Mouse (Mus musculus) inflammation-experienced regulatory T-cells (primary cell): ENCODE results near the gene Spata21. TPM values are rescaled to one million over a fixed set of nuclear protein-coding genes. Genes with fewer than 3 reads are reported as not detected.

Source experiments
- polyA plus RNA-seq, 2 experiments: library from polyadenylated mRNA; unstranded; fragments of 100-300 nt; shearing (Covaris generic); gene quantifications; one replicate each; pipeline ENCODE4 v1.2.1; 2017

The Spata21 gene
- polyA plus RNA-seq: 1 to 10 TPM in 1 of 2 experiments, under 1 TPM in 1; 0.60 to 2.0 TPM

DNA sequence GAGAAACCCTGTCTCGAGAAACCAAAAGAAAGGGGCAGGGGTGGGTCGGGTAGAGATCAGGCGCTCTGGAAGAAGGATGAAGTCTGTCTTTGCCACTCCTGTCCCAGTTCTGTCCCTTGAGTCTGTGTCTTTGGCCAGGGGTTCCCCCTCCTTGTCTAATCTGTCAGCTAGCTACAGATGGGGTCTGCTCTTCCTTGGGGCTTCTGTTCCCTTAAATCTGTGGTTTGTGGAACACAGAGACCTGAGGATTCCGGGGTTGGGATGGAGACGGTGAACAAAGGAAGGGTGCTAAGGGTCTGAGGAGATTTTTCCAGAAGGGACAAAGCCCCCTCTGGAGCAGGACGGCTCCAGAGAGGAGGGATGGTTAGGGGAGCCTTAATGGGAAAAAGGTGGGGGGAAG, at the start of gene Spata21:
Gene Spata21 (plus strand): TSS at position 301 of the 400 bp plus-strand sequence.

GRCm38 (mm10) chr4:141060426-141061301, 27.5 kb upstream of the Spata21 start, which contains the start of gene Crocc:
TSS of gene Crocc (minus strand) at chr4:141060550.

DNA sequence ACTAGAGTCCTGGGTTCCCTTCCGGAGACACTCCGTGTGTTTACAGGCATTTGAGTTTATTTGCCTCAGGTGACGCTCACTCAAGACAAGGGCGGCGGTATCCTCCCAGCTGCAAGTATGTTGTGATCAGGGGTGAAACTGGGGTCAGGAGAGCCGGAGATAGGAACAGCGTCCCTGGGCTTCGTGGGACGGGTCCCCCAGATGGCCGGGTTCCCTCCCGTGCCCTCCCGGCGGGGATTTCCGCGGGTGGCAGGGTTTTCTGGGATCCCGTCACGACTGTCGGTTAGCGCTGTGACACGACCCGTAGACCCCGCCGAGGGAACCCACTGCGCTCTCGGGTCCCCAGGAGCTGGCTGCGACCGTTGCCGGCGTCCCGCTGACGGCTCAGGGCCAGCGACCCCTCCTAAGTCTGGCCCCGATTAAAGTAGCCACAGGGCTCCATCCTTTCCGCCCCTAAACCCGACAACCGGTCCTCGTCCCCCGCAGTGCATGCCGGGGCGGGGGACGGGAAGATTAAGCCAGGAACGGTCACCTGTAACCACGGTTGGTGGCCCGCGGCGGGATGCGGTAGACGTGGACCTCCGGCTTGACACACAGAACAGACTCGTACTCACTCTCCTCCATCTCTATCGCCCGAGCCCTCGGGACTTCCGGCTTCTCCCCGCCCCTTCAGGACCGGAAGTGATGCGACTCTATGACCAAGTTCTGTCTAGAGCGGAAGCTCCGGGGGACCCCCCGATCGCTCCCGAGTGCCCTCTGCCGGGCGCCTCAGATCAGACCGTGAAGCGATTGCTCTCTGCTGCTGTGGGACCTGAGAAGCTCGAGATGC, 10.2 kb upstream of the Spata21 start, which contains the start of gene Necap2:
Gene Necap2 (minus strand): TSS at position 677 of the 829 bp plus-strand sequence.

DNA sequence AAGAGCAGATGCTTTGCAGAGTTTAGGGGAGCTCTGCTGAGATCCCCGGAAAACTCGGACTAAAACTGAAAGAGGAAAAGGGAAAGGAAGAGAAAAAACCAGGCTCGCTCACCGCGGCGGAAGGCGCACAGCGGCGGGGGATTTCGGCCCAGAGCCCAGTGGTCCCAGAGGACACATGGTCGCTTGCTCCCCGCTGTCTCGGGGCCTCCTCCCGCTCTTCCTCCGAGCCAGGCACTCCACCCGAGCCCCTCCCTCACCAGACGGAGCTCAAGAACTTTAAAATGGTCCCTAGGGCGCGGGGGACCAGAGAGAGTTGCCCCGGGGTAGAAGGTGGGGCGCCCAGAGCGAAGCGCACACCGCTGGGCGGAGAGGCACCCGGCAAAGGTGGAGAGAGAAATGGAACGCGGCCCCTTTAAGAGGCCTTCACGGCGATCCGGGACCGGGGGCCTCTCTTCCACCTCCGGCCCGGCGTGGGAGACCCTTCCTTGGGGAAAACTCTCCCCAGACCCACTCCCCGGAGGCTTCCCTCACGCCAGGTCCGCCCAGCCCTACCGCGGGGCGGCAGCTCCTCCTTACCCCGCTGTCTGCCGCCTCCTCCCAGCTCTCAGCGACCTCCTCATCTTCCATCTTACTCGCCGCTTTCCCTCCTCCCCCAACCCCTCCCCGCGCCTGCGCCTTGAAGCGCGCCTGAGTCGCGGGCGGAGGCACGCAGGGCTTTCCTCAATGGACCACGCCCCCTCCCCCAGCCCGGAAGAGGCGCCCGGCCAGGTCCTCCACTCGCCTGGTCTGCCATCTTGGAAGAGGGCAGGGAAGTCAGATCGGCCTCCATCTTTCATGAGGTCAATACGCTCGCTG, 51.2 kb downstream of the Spata21 start, which contains the start of gene Szrd1:
Gene Szrd1 (minus strand): TSS at position 660 of the 855 bp plus-strand sequence.

DNA sequence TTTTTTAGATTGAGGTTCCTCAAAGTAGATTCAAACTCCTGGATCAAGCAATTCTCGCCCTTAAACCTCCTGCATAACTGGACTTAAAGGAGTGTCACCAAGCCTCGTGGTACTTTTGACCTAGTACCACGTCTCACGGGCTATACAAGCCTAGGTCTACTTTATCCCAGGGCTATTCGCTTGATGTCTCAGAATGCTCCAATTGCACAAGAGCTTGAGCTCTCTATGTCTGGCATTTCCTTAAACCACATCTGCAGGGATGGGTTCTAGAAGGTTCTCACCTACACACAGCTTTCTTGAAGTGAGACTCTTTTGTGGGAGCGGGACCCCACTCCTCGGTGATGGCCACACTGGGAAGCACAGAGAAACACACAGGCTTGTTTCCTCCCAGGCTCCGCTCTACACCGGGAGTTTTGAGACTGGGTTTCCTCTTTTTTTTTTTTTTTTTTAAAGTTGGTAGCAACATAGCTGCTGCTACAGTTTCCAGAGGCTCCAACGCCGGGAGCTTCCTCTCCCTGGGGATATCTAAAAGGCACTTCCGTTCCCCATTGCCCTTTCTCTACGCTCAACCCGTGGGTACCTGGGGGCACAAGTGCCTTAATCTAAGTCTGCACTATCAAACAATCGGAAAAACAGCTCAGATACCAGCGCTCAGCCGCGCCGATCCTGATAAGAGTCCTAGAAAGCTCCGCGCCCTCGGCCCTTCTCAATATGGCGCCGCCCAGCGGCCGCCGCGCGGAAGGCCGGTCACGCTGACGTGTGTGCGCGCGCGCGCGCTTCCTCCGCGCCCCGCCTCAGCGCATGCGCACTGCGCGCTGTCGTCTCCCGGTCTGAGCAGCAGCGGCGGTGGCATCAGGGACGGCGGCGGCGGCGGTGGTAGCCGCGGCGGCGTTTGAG, 59.2 kb downstream of the Spata21 start, which contains the start of gene Fbxo42:
Gene Fbxo42 (plus strand): TSS at position 802 of the 897 bp plus-strand sequence.

Other genes starting within 250 kb of the Spata21 start
- gene Padi1, start 242.6 kb upstream of the Spata21 start, polyA plus RNA-seq: under 1 TPM; 0.12 to 0.31 TPM
- gene Padi2, start 182.0 kb upstream of the Spata21 start, polyA plus RNA-seq: 10 to 100 TPM; 10.2 to 21.8 TPM
- gene Sdhb, start 127.1 kb upstream of the Spata21 start, polyA plus RNA-seq: 100 to 1,000 TPM; 222 to 250 TPM
- gene Atp13a2, start 101.5 kb upstream of the Spata21 start, polyA plus RNA-seq: 10 to 100 TPM; 50.3 to 53.5 TPM
- under 1 TPM in 1 of 2 experiments, not detected in 1; 0.75 TPM for gene Mfap2, start 77.9 kb upstream of the Spata21 start, polyA plus RNA-seq
- gene Crocc, start 27.8 kb upstream of the Spata21 start, polyA plus RNA-seq: 1 to 10 TPM; 6.0 to 9.1 TPM
- 100 to 1,000 TPM; 127 to 136 TPM for gene Necap2, start 10.0 kb upstream of the Spata21 start, polyA plus RNA-seq
- gene Szrd1, start 51.4 kb downstream of the Spata21 start, polyA plus RNA-seq: 10 to 100 TPM; 51.2 to 51.9 TPM
- 10 to 100 TPM; 23.2 to 24.0 TPM for gene Fbxo42, start 59.6 kb downstream of the Spata21 start, polyA plus RNA-seq
- 1 to 10 TPM; 3.4 to 4.1 TPM for gene Rsg1, start 125.6 kb downstream of the Spata21 start, polyA plus RNA-seq
- gene Arhgef19, start 151.2 kb downstream of the Spata21 start, polyA plus RNA-seq: 1 to 10 TPM in 1 of 2 experiments, under 1 TPM in 1; 0.14 to 1.0 TPM
- gene Epha2, start 212.9 kb downstream of the Spata21 start, polyA plus RNA-seq: under 1 TPM in 1 of 2 experiments, not detected in 1; 0.36 TPM